Mouse (Mus musculus) kidney, adult 2 months (tissue): Measurements from ENCODE around the gene Gm9918. TPM values are rescaled to one million over a fixed set of nuclear protein-coding genes. Genes with fewer than 3 reads are reported as not detected.

Experiments
- DNase-seq: peaks from one replicate; pipeline ENCODE4 v3.0.0; 2021
- H3K27ac ChIP-seq: fragments of 200-500 bp; 2 replicates; pipeline ENCODE4 v1.5.1; 2012; ENCODE audit warnings: low read depth, low read length, control low read depth, inconsistent platforms; ENCODE audit not compliant: insufficient read depth
- H3K27me3 ChIP-seq: fragments of 200-500 bp; replicated peaks from 2 replicates; pipeline ENCODE4 v1.6.1; 2012; ENCODE audit warnings: mild to moderate bottlenecking, moderate library complexity, low read length, inconsistent platforms; ENCODE audit not compliant: control insufficient read depth, insufficient read depth
- H3K36me3 ChIP-seq: fragments of 200-500 bp; 2 replicates; pipeline ENCODE4 v1.6.1; 2012; ENCODE audit warnings: mild to moderate bottlenecking, moderate library complexity, low read length, inconsistent platforms; ENCODE audit not compliant: control insufficient read depth, insufficient read depth
- H3K4me1 ChIP-seq: fragments of 200-500 bp; 2 replicates; pipeline ENCODE4 v1.6.1; 2011; ENCODE audit warnings: low read length; ENCODE audit not compliant: control insufficient read depth, insufficient read depth
- H3K4me3 ChIP-seq: fragments of 200-500 bp; 2 replicates; pipeline ENCODE4 v1.5.1; 2011; ENCODE audit warnings: mild to moderate bottlenecking, low read depth, low read length, control low read depth; ENCODE audit not compliant: insufficient read depth
- CTCF ChIP-seq: fragments of 200-500 bp; conservative IDR thresholded peaks from 2 replicates; pipeline ENCODE4 v1.5.1; 2011; ENCODE audit warnings: low read depth, mild to moderate bottlenecking, control low read depth, low read length, moderate library complexity, mixed read lengths; ENCODE audit not compliant: insufficient read depth, insufficient read length
- POLR2A ChIP-seq: fragments of 200-500 bp; IDR thresholded peaks from one replicate; pipeline ENCODE4 v1.6.1; 2011; ENCODE audit warnings: low read depth, low read length, control low read depth
- WGBS: fragments of 180-500 bp; shearing (Covaris S2); methylation state at CpG from one replicate; pipeline ENCODE4 v1.1.7; 2018; 5-methylcytosine and 5-hydroxymethylcytosine counted together
- polyA plus RNA-seq: library from polyadenylated mRNA; depleted of rRNA; stranded (reverse); fragments of >200 nt; gene quantifications from 2 replicates; pipeline ENCODE4 v1.2.3, GENCODE M21; 2012

The Gm9918 gene
- polyA plus RNA-seq, 1 experiment: 0.41 TPM

GRCm38 (mm10) chr15:102295633-102296367 is 25.4 kb downstream of the Gm9918 start, which contains the start of gene Espl1:
TSS of gene Espl1 (plus strand) at chr15:102296266.
- Histone ChIP-seq H3K27ac (0 out of 2 replicates have a peak within 1 kb of the TSS, but pooled peaks have one; percentile 9), H3K4me3 (peak within 1 kb of the TSS; percentile 76), H3K27me3 (no peaks in the 10 kb centered on the region), H3K4me1 (peaks cover 3% of the 10 kb centered on the region; the same call in 1 of the 2 replicates), H3K36me3 (no peaks in the 10 kb centered on the region)
- no peak for TF ChIP-seq POLR2A
- no peak for TF ChIP-seq CTCF
- WGBS: 5% methylated on average over 25 of the region's 25 CpGs
- peak; percentile 96 for DNase-seq

- no peak for TF ChIP-seq POLR2A
- TF ChIP-seq CTCF: no peak
- H3K4me1 ChIP-seq: peaks cover 3% of the 10 kb centered on the region; the same call in 1 of the 2 replicates
- H3K27me3 ChIP-seq: no peaks in the 10 kb centered on the region
- WGBS: 7% methylated on average over 24 of the region's 24 CpGs
- H3K27ac ChIP-seq: no peak overlapping the region
- no peaks in the 10 kb centered on the region for H3K36me3 ChIP-seq
- peak overlapping the region; percentile 76 for H3K4me3 ChIP-seq
- DNase-seq: no peak
These were observed 26.1 kb downstream of the Gm9918 start for GRCm38 (mm10) chr15:102296368-102297006.

DNA sequence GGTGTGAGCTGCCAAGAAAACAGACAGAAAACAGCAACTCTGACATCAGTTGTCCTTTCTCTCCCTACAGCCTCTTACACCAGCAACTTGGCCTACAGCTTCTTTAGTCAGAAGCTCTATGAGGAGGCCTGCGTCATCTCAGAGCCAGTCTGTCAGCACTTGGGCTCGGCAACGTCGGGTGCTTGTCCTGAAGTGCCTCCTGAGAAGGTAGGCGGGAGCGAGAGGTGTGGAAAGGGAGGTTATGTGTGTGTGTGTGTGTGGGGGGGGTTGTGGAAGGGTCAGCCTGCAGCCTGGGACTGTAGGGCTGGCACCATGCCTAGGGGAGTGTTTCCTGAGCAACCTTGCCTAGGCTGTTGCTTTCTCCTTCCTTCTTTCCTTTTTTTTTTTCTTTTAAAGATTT is 32.2 kb downstream of the Gm9918 start:
- TF ChIP-seq POLR2A (no peak), CTCF (no peak)
- H3K4me1 ChIP-seq: no peaks in the 10 kb centered on the region
- no peaks in the 10 kb centered on the region for H3K27me3 ChIP-seq
- H3K36me3 ChIP-seq: no peaks in the 10 kb centered on the region
- no peak overlapping the region for H3K4me3 ChIP-seq
- DNase-seq: no peak
- 75% methylated on average over 6 of the region's 6 CpGs for WGBS
- no peak overlapping the region for H3K27ac ChIP-seq

GRCm38 (mm10) chr15:102308717-102309116 is 38.4 kb downstream of the Gm9918 start:
- no peak overlapping the region for H3K4me3 ChIP-seq
- no peaks in the 10 kb centered on the region for H3K27me3 ChIP-seq
- H3K27ac ChIP-seq: no peak overlapping the region
- WGBS: 85% methylated on average over 9 of the region's 9 CpGs
- TF ChIP-seq POLR2A (no peak), CTCF (no peak)
- no peaks in the 10 kb centered on the region for H3K36me3 ChIP-seq
- no peaks in the 10 kb centered on the region for H3K4me1 ChIP-seq
- DNase-seq: no peak

DNA sequence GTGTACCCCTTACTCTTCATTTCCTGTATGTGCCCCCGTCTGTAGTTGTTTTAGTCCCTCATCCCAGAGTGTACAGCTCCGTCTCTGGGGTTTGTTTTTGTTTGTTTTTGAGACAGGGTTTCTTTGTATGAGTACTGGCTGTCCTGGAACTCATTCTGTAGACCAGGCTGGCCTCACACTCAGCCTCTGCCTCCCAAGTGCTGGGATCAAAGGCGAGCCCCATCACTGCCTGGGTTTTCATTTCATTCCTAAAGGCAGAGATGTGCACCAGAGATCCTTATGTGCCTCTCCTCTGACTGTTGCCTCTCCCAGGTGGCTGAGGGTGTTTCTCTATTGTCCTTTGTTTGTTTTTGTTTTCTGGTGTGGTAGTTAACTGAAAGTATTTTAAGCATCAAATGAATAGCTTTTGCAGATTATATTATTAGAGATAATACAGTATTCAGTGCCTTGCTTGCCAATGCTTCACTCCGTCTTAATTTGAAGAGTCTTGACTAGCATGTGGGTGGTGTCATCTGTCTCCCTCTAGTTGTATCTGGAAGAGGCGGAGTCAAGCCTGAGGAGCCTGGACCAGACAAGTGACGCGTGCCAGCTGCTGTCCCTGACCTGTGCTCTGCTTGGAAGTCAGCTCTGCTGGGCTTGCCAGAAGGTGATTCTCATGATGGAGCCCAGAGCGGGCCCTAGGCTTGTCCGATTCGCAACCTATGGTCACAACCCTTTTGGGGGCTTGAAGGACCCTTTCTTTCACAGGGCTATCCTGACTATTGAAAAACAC is 39.9 kb downstream of the Gm9918 start:
- Histone ChIP-seq H3K27ac (no peak overlapping the region), H3K4me1 (no peaks in the 10 kb centered on the region), H3K4me3 (no peak overlapping the region), H3K36me3 (no peaks in the 10 kb centered on the region), H3K27me3 (no peaks in the 10 kb centered on the region)
- no peak for TF ChIP-seq POLR2A
- no peak for TF ChIP-seq CTCF
- peak; percentile 69 for DNase-seq
- 68% methylated on average over 10 of the region's 10 CpGs for WGBS

DNA sequence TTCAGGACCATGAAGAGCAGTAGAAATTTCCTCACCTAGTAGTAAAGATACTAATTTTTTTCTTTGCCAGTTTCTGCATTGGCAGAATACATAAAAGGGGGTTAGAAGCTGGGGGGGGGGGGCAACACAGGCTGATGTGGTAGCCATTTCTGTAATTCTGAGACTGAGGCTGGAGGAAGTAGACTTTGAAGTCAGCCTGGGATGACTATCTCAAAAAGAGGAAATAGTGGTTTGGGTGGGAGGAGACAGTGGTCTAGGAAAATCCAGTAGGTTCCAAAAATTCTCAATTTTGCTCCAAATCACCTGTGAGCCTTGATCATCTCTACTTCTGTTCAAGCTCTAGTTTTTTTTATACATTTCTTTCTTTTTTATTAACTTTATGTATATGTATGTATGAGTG is 41.1 kb downstream of the Gm9918 start:
- no peak for TF ChIP-seq POLR2A
- TF ChIP-seq CTCF: no peak
- Histone ChIP-seq H3K4me3 (no peak overlapping the region), H3K27ac (no peak overlapping the region), H3K27me3 (no peaks in the 10 kb centered on the region), H3K36me3 (no peaks in the 10 kb centered on the region), H3K4me1 (no peaks in the 10 kb centered on the region)
- no peak for DNase-seq

DNA sequence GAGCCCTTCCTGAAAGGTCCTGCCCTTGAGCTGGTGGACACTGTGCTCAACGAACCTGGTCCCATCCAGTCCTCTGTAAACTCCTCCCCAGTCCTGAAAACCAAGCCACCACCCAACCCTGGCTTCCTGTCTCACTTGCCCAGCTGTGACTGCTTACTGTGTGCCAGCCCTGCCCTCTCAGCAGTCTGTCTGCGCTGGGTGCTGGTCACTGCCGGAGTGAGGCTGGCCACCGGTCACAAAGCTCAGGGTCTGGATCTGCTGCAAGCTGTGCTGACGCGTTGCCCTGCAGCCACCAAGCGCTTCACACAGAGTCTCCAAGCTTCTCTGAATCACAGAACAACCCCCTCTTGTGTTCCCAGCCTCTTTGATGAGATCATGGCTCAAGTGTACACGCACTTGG is 44.9 kb downstream of the Gm9918 start:
- H3K36me3 ChIP-seq: no peaks in the 10 kb centered on the region

More for the DNA sequence above, 44.9 kb downstream of the Gm9918 start:
- 85% methylated on average over 8 of the region's 8 CpGs for WGBS
- TF ChIP-seq CTCF (no peak), POLR2A (no peak)
- no peaks in the 10 kb centered on the region for H3K4me1 ChIP-seq
- DNase-seq: peak; percentile 12
- no peak overlapping the region for H3K4me3 ChIP-seq
- no peaks in the 10 kb centered on the region for H3K27me3 ChIP-seq
- H3K27ac ChIP-seq: no peak overlapping the region
